Mouse (Mus musculus): ENCODE data around the gene P2ry10. TPM values are rescaled to one million over a fixed set of nuclear protein-coding genes. Genes with fewer than 3 reads are reported as not detected.

P2ry10 gene
- polyA plus RNA-seq, 1 experiment from 2014 or later, result not detected

Other genes with a start within 250 kb of the P2ry10 start
- 12.4 and 14.9 TPM in 2 replicates for gene Rtl3, start 247.8 kb upstream of the P2ry10 start, polyA plus RNA-seq (2014; fragmentation: Nextera tagmentation; extraction: Ambion mirVana)
- gene Lpar4, start 167.9 kb upstream of the P2ry10 start, polyA plus RNA-seq (2014; fragmentation: Nextera tagmentation; extraction: Ambion mirVana), result 14.0 and 16.6 TPM in 2 replicates
- 0.51 and 0.60 TPM in 2 replicates for gene P2ry10b, start 60.4 kb downstream of the P2ry10 start, polyA plus RNA-seq (2014; fragmentation: Nextera tagmentation; extraction: Ambion mirVana)
- gene Gpr174, start 167.4 kb downstream of the P2ry10 start, polyA plus RNA-seq (2014; fragmentation: Nextera tagmentation; extraction: Ambion mirVana), result 0.08 TPM in 1 of 2 replicates, not detected in the other

Data from intestine, embryonic 14.5 days (tissue).